Mouse (Mus musculus): ENCODE measurements at regions not wholly inside any gene's neighbourhood (a gene's known extent, or its start where the extent isn't known, plus 50 kb on each side); places are given as distances from the start of the nearest gene placed in this dataset.

DNA sequence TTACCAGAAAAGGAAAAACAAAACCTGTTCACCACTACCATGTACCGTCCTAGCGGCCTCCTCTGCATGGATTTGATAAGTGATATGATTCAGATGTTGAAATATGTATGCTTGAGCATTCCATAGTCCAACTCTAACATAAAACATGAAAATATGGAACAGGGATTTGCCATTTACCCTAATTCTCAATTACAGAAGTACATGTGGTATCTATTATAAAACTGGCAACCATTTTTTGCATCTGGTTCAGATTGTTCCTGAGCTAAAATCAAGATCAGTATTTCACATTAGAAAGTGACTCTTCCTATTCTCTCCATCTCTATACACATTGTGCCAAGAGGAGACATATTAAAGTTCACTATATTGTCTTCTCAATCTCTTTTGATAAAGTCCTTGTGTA lies 363.3 kb upstream of the Robo1 start:
- no peak for DNase-seq (ENCODE audit: low spot score in 2 of 2)

DNA sequence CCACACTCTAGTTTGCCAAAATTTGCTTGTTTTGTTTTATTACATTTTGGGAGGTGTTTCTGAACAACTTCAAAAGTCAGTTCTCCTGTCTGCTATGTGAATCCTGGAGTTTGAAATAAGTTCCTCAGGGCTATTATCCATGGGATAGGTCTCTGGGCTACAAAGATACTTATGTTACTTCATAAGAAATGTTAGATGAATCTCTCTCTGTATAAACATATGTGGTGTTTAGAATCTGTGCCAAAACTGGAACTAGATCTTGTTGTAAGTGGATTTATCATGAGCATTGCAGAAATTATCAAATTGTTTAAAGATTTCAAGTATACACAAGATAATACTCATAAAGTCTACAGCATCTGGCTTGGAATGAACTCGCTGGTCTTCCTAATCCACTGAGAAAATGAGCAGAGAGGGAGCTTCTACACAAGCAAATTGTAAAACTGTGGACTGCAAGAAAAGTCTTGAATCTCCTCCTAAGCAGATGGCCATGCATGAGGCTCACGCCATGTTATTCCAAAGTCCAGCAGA lies 355.2 kb upstream of the Robo1 start:
- DNase-seq (ENCODE audit: low spot score in 2 of 2): no peak

DNA sequence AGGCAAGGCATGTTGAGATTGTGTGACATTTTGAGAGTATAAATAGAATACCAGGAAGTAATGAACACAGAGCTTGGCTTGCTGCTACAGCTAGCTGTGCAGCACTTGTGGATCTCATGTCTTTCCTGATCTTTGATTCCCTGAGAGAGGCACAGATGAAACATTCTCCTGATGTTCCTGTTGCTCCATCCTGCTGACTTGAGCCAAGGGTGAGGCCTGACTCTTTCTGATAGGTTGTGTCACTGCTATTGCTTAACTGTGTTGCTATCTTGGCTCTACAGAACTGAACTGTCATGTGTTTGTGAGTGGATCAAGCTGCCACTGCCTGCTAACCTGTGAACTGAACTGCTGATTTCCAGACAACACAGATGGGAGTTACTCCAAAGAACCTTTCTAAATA lies 344.5 kb upstream of the Robo1 start:
- no peak for DNase-seq (ENCODE audit: low spot score in 2 of 2)

DNA sequence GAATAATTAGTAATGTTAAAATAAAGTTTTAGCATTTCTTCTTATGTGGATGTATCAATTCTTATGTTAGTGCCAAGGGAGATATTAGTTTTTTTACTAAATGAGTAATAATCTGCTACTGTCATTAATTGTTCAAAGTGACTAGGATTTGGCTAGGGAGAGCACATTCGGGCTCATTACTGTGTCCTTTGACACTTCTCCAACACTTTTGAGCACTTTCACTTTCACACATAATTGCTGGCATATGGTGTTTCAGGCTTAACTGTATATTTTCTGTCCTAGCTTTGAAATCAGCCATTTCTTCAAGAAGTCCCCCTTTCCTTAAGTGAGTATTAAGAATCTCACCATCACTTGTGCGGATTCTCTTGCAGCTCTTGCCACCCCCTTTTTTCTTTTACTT lies 334.3 kb upstream of the Robo1 start:
- DNase-seq (ENCODE audit: low spot score in 2 of 2): no peak

DNA sequence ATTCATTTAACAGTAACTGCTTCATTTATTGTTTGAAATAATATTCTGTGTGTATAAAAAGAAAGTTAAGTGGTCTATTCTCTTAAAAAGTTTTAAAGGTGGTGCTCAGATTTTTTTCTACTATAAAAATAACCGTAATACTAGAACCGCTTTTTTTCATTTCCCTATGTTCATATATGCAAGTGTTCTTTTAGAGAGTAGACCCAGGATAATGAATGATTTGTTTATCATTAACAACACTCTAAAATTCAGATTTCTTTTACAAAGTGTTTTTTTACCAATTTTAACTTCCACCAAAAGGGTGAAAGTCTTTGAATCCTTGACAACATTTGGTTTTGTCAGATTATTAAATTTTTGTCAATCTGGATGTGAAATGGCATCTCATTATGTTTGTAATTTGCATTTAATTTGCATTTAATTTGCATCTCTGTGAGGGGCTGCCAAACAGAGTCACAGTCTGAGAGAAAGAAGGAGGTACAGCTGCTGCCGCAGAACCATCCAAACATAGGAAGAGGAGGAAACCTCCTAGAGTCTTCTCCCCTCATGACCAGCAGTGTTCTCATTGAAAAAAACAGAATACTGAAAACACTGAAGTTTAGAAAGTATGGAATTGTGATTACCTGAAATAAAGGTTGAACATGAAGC lies 310.4 kb upstream of the Robo1 start:
- DNase-seq (ENCODE audit: low spot score in 2 of 2): no peak

DNA sequence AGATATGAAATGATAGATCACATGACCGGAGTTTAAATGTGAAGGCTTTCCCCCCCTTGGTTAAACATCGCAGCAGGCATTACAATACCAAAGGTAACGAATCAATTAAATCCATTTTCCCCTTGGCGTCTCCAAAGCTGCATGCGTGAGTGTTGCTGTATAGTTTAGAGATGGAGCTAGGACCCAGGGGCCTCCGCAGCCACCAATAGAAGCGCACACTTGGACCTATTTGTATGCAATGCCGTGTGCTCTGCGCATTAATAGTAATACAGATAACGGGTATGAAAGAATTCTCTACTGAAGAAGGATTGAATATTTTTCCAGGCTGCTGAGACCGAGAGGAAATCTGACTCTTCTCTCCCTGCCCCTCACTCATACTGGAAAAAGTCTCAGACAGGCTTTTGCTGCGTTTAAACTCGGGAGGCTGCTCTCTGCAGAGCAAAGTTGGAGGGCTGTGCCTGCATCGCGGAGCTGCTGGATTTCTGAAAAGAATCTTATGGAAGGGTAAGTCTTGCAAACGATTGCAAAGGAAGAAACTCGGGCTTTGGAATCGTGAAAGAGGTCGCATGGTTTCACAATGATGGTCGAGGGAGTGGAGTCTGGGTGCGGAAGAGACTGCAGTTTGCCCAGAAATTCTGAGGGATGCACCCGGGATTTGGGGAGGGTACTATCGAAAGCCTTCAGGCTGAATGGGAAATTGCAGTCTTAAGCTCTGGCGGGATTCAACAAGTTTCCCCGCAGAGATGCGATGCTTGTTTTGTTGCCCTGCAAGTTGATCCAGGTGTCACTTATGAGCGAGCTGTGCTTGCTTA lies 280.5 kb upstream of the Robo1 start:
- DNase-seq (ENCODE audit: low spot score in 2 of 2): no peak

DNA sequence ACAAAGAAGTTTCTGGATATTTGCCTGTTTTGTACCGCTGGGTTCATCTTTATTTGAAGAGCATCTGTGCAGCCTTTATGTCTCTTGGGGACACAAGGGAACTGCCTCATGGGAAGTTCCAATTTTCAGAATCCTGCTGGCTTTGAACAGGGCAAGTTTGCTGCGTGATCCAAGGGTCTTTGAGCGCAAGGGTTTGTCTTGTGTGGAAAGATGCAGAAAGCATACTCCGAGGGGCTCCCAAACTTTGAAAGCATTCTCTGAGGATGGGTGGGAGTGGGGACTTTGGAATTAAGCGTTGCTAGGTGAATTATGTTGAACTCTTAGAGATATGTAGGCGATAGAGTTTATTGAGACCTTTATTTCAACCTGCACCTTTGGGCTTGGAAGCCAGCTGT lies 279.9 kb upstream of the Robo1 start:
- DNase-seq (ENCODE audit: low spot score in 2 of 2): no peak

DNA sequence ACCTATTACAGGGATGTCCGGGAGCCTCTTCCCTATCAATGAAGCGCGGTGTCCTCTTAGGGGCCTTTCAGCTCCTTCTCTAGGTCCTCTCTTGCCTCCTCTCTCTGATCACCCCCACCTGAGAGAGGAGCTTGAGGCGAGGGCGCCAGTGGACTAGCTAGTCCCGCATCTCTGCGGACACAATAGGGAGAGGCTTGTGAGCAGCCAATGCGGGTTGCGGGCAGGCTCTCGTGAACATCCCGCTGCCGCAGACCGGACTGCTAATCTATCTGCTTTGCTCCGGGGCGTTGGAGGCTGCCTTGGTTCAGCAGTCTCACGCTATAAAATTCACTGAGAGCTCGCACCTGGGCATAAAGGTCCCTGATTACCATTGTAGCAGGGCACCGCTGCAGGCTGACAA lies 279.3 kb upstream of the Robo1 start:
- DNase-seq (ENCODE audit: low spot score in 2 of 2): peak in 1 of 2 experiments; percentile 9

DNA sequence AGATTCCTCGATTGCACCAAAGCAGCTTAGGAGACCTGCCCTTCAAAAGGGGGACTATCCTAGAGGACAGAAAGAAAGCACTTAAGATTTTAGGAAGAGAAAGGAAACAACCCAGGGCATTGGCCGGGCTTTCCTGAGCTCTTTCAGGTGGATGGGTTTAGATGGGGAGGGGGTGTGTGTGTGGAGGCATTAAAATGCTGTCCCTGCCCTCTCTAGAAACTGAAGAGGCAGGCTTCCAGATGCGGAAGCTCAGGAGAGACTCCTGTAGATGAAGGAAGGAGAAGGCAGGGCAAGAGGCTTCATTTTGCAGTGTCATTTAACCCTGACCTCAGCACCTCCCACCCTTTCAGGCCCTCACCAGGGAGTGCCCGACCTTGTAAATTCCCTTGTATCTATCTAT lies 278.8 kb upstream of the Robo1 start:
- DNase-seq (ENCODE audit: low spot score in 2 of 2): no peak

DNA sequence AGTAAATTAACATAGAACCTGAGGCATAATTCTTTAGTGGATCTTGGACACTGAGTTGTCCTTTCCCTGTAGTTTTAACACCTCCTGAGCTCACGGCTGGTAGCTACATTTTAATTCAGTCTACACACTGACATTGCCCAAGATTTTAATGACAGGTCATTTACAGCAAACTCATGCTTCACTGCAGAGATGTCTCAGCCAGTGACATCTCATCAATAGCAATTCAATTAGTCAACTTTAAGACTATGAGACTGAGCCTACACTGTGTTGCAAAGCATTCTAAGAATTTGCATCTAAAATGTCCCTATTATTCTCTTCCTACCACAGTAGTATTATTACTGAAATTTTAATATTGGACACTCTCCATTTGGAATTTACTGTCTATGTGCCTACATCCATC lies 239.9 kb upstream of the Robo1 start:
- DNase-seq (ENCODE audit: low spot score in 2 of 2): no peak

DNA sequence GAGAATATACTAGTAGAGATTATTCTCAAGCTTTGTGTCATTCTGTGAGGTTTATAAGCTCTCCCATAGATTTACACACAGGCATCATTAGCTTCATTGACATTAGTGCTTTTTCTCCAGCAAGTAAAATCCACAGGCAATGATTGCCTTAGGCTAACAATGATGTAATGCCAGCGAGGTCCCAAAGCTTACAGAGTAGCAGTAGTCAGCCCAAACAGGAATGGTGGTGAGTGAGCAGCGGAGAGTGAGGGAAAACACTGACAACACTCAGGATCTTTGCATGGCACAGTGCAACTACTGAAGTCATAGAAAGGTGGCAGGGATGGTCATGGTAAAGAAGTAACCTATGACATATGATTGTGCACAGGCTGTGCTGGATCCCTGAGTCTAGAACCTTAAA lies 238.5 kb upstream of the Robo1 start:
- no peak for DNase-seq (ENCODE audit: low spot score in 2 of 2)

DNA sequence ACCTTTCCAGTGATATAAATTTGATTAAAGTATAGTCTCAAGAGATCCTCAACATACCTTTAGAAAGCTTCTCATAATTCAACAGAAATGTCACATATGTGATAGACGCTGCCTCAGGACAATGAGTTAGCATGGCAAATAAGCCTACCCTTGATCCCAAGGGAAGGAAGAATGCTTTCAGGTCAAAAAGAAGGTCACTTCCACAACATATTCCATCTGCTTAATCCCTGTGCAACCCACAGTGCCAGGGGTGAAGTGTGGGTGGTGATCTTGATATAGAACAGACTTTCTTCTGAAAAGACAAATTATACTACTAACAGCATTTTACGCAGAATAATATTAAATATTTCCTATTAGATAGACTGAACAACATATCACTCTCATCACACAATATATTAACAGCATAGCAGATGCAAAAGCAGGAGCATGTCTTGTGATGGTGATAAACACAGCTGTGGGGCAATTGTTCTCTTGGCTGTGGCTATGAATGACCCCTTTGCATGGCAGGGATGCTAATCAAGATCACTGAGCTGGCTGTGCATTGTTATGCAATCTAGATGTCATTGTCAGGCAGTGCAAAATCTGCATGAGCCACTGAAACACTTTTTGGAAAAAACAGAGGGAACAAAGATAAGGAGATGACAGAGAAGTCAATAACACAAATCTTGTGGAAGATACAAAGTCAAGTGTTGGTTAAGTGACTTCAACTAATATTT lies 236.2 kb upstream of the Robo1 start:
- no peak for DNase-seq (ENCODE audit: low spot score in 2 of 2)

DNA sequence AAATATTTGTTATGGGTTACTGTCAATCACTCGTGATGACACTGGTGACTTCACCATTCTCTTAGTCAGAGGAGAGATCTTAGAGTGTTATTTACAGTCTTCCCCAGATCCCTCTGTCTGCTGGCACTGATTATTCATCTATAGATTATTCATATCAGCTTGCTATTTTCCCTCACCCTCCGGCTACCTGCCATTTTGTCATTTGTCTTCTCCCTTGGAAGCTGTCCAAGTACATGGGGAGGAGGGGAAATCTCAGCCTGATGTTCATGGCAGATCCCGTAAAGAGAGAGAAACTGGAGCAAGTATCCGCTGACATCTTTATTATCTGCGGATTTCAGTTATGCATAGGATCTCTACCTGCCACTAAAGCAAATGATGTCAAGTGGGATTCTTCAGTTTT lies 222.9 kb upstream of the Robo1 start:
- DNase-seq (ENCODE audit: low spot score in 2 of 2): no peak

DNA sequence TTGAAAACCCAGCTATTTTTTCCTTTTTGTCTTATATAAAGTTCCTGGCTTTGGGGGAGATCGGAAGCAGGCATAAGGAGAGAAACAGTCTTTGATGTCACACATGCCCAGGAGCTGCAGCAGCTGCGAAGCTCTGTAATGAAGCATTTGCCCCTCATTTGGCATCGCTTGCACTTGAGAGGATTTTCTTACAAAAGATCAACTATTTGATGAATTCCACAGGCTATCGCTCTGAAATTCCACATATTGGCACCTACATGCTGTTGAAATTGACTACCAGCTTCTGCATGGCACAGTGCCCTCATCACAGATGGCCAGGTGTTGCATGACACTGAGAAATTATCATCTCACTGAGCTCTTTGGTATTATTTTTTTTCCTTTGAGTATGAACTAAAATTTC lies 220.1 kb upstream of the Robo1 start:
- no peak for DNase-seq (ENCODE audit: low spot score in 2 of 2)

DNA sequence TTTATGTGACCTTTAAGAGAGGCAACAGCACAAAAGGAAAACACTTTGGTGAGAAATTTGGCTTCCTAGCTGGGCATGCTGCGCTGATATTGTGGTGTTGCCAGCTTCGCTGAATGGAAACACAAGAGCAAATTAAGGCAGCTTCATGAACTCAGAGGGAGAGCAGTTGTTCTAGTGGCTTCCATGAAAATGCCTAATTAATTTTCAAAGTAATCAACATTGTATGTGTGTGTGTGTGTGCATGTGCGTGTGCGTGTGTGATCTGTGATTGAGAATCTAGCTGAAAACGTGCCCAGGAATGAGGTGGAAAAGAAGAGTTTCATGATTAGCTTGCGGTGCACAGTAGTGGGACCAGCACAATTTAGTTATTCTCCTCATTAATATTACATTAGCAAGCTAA lies 219.2 kb upstream of the Robo1 start:
- no peak for DNase-seq (ENCODE audit: low spot score in 2 of 2)
